Mouse (Mus musculus) cortical plate, adult 2 months (tissue): ENCODE measurements around the gene Morn3.

Source experiments
- CTCF ChIP-seq: fragments of 200-500 bp; IDR thresholded peaks from 2 replicates; pipeline ENCODE4 v1.5.1; 2011; ENCODE audit warnings: mild to moderate bottlenecking, control low read depth, low read length; ENCODE audit not compliant: insufficient read depth; ENCODE audit errors: extremely low read depth
- POLR2A ChIP-seq: fragments of 200-500 bp; IDR thresholded peaks from 2 replicates; pipeline ENCODE4 v1.6.1; 2011; ENCODE audit warnings: mild to moderate bottlenecking, low read length, control low read depth; ENCODE audit not compliant: insufficient read depth; ENCODE audit errors: extremely low read depth

DNA sequence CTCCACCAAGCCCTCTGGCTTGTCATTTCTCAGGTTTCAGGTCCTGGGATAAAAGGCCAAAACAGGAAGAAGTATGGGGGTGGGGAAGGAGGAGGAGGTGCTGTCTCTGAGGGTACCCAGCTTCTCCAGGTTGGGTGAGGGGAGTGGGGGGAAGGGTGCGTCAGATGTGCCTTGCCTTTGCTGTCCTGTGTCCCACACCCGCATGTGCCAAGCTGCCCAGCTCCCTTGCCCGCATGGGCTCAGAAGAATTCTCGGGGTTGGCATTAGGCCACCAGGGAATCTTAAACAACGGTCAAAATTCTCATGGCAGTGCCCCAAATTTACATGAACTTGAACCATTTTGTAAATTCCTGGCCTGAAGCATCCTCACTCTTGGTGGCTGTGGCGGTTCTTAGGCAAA, 20.4 kb downstream of the Morn3 start:
- TF ChIP-seq CTCF = no peak
- no peak for TF ChIP-seq POLR2A
